Mouse (Mus musculus): ENCODE measurements around the gene Zfp57. TPM values are rescaled to one million over a fixed set of nuclear protein-coding genes. Genes with fewer than 3 reads are reported as not detected.
"Not testable (repeated sequence)": the region's sequence is repeated elsewhere in the genome, so short reads cannot be mapped to it uniquely, and the experiment has no call there.

Gene Zfp57
- polyA plus RNA-seq, 1 experiment from 2014 or later: 135 TPM

DNA sequence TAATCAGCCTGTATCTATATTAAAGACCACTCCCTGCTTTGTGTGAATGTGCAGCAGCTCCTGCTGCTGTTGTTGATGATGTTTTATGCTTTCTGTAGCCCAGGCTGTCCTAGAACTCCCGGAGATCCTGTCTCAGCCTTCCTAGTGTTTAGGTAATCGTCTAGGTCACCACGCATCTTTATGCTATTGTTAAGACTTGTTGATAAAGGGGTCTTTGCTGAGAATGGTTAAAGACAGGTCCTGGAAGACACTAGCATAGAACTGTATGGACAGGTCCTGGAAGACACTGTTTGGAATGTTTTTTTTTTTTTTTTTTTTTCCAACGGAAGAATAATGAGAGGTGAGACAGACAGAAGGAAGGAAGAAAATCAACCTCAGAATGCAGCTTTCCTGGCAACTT lies 2.4 kb downstream of the Zfp57 start:
- DNase-seq (ENCODE audit: low spot score): no peak
- peak overlapping the region; percentile 96 for H3K9ac ChIP-seq (ENCODE audit: low read length)
- H3K9me3 ChIP-seq (ENCODE audit: control insufficient read depth, low read length): no peaks in the 10 kb centered on the region
- H3K4me1 ChIP-seq (ENCODE audit: control insufficient read depth, insufficient read depth, low read length): 0 out of 2 replicates have a peak, but pooled peaks cover 4% of the 10 kb centered on the region
- peak overlapping the region; percentile 79 for H3K4me2 ChIP-seq (ENCODE audit: low read depth)
- no peaks in the 10 kb centered on the region for H3K27me3 ChIP-seq (ENCODE audit: control insufficient read depth, insufficient read depth, low read length)
- no peaks in the 10 kb centered on the region for H3K36me3 ChIP-seq (ENCODE audit: control insufficient read depth, insufficient read depth, low read length)
- no peak overlapping the region for H3K27ac ChIP-seq (ENCODE audit: low read depth, low read length)
- WGBS: 56% methylated on average over 4 of the region's 4 CpGs
- H3K4me3 ChIP-seq (ENCODE audit: low read depth, low read length): peak overlapping the region; percentile 74
- ATAC-seq (ENCODE audit: insufficient read depth, low FRiP score, low TSS enrichment): no peak

DNA sequence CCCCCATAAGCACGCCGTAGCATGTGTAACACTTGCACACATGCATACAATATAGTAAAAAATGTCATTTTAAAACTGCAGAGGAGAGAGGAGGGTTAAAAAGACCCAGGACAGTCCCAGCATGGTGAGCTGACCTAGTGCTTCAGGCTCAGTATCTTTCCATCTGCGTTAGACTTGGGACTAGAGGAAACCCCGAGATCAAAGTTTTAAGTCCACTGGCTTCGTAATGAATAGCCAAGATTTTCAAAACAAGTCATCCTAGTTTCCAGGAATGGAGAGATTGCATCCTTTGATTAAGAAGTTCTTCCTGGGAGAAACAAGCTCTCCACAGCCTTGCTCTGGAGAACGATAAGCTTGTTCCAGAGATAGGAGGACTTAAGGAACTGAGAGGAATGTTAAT lies 7.2 kb downstream of the Zfp57 start:
- Histone ChIP-seq H3K4me3 (ENCODE audit: low read depth, low read length) (no peak overlapping the region), H3K4me1 (ENCODE audit: control insufficient read depth, insufficient read depth, low read length) (0 out of 2 replicates have a peak, but pooled peaks cover 4% of the 10 kb centered on the region), H3K9me3 (ENCODE audit: control insufficient read depth, low read length) (no peaks in the 10 kb centered on the region), H3K4me2 (ENCODE audit: low read depth) (no peak overlapping the region), H3K9ac (ENCODE audit: low read length) (no peak overlapping the region), H3K27me3 (ENCODE audit: control insufficient read depth, insufficient read depth, low read length) (no peaks in the 10 kb centered on the region), H3K27ac (ENCODE audit: low read depth, low read length) (no peak overlapping the region), H3K36me3 (ENCODE audit: control insufficient read depth, insufficient read depth, low read length) (peaks cover 4% of the 10 kb centered on the region)
- 95% methylated on average over 6 of the region's 6 CpGs for WGBS
- ATAC-seq (ENCODE audit: insufficient read depth, low FRiP score, low TSS enrichment) (no peak), DNase-seq (ENCODE audit: low spot score) (no peak)

DNA sequence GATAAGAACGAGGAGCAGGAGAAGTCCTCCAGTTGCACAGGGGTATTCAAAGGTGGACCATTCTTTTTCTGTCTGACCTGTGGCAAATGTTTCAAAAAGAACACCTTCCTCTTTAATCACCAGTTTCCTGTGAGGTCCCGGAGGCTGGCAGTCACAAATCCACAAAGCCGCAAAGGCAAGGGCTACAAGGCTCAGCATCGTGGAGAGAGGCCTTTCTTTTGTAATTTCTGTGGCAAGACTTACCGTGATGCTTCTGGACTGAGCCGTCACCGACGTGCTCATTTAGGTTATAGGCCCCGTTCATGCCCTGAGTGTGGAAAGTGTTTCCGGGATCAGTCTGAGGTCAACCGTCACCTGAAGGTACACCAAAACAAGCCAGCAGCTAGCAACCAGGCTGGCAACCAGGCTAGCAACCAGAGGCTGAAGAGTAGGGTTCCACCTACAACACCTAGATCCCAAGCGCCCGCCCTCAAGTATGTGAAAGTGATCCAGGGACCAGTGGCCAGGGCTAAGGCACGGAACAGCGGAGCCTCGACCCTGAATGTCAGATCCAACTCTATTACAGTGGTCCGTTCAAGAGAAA lies 8.6 kb downstream of the Zfp57 start:
- no peak overlapping the region for H3K4me2 ChIP-seq (ENCODE audit: low read depth)
- DNase-seq (ENCODE audit: low spot score) (no peak), ATAC-seq (ENCODE audit: insufficient read depth, low FRiP score, low TSS enrichment) (no peak)
- no peak overlapping the region for H3K4me3 ChIP-seq (ENCODE audit: low read depth, low read length)
- 95% methylated on average over 17 of the region's 17 CpGs for WGBS
- H3K27ac ChIP-seq (ENCODE audit: low read depth, low read length): no peak overlapping the region
- peaks cover 4% of the 10 kb centered on the region for H3K36me3 ChIP-seq (ENCODE audit: control insufficient read depth, insufficient read depth, low read length)
- no peaks in the 10 kb centered on the region for H3K9me3 ChIP-seq (ENCODE audit: control insufficient read depth, low read length)
- no peaks in the 10 kb centered on the region for H3K4me1 ChIP-seq (ENCODE audit: control insufficient read depth, insufficient read depth, low read length)
- H3K9ac ChIP-seq (ENCODE audit: low read length): no peak overlapping the region
- no peaks in the 10 kb centered on the region for H3K27me3 ChIP-seq (ENCODE audit: control insufficient read depth, insufficient read depth, low read length)

DNA sequence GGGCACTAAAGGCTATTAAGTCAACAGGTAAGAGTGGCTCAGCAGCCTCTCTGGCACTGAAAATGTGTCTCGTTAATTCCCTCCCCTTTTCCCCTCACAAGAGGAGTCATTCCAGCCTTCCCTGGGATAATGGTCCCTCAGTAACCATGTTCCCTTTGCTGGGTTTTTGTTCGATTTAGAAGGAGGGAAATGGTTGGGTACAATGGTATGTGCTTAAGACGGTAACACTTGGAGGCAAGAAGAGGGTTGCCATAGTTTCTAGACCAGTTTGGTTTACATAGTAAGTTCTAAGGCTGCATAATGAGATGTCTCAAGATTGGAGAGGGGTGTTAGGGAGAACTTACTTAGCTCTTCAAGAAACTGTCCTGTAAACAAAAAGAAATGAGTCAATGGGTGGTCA lies 10.8 kb downstream of the Zfp57 start:
- Histone ChIP-seq H3K9me3 (ENCODE audit: control insufficient read depth, low read length) (no peaks in the 10 kb centered on the region), H3K36me3 (ENCODE audit: control insufficient read depth, insufficient read depth, low read length) (peaks cover 4% of the 10 kb centered on the region), H3K4me1 (ENCODE audit: control insufficient read depth, insufficient read depth, low read length) (no peaks in the 10 kb centered on the region), H3K4me3 (ENCODE audit: low read depth, low read length) (no peak overlapping the region), H3K4me2 (ENCODE audit: low read depth) (no peak overlapping the region), H3K9ac (ENCODE audit: low read length) (no peak overlapping the region), H3K27ac (ENCODE audit: low read depth, low read length) (no peak overlapping the region), H3K27me3 (ENCODE audit: control insufficient read depth, insufficient read depth, low read length) (no peaks in the 10 kb centered on the region)
- WGBS: 85% methylated on average over 3 of the region's 3 CpGs
- DNase-seq (ENCODE audit: low spot score) (no peak), ATAC-seq (ENCODE audit: insufficient read depth, low FRiP score, low TSS enrichment) (no peak)

DNA sequence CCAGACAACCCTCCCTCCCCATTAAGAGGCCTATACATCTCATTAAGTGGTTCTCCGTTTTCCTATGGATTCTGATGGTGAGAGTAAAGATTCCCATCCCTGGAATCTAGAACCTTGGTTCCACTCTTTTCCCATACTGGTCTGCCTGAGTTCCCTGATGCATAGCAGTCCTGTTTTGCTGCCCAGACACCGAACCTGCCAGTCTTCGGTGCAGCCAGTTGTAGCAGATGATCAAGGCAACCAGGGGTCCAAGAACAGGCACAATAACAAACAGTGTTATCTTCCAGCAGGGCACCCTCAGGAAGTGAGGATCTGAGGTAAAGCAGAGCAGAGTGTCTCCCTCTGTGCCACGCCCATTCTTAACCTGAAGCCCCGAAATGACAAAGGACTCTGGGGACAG lies 11.2 kb downstream of the Zfp57 start:
- ATAC-seq (ENCODE audit: insufficient read depth, low FRiP score, low TSS enrichment): no peak
- Histone ChIP-seq H3K9ac (ENCODE audit: low read length) (no peak overlapping the region), H3K9me3 (ENCODE audit: control insufficient read depth, low read length) (no peaks in the 10 kb centered on the region), H3K36me3 (ENCODE audit: control insufficient read depth, insufficient read depth, low read length) (peaks cover 4% of the 10 kb centered on the region), H3K4me1 (ENCODE audit: control insufficient read depth, insufficient read depth, low read length) (no peaks in the 10 kb centered on the region), H3K4me3 (ENCODE audit: low read depth, low read length) (no peak overlapping the region), H3K27me3 (ENCODE audit: control insufficient read depth, insufficient read depth, low read length) (no peaks in the 10 kb centered on the region), H3K4me2 (ENCODE audit: low read depth) (no peak overlapping the region), H3K27ac (ENCODE audit: low read depth, low read length) (no peak overlapping the region)
- WGBS: 77% methylated on average over 5 of the region's 5 CpGs
- no peak for DNase-seq (ENCODE audit: low spot score)

DNA sequence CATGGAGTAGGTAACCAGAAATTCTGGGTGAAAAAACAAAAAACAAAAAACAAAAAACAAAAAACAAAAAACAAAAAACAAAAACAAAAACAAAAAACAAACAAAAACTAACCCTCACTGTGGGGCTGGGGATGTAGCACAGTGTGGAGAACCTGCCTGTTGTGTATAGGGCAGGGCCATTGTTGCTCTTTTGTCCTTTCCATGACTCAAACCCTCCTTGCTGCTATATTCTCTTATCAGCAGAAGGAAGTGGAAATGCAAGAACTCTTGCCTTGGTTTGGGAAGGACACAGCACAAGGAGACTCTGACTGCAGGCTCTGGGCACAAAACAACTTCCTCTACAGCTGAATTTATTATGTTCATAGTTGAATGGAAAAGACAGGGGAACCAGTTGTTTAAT lies 15.4 kb downstream of the Zfp57 start:
- H3K9ac ChIP-seq (ENCODE audit: low read length): no peak overlapping the region
- ATAC-seq (ENCODE audit: insufficient read depth, low FRiP score, low TSS enrichment) (no peak), DNase-seq (ENCODE audit: low spot score) (no peak)
- H3K9me3 ChIP-seq (ENCODE audit: control insufficient read depth, low read length): no peaks in the 10 kb centered on the region
- no peak overlapping the region for H3K27ac ChIP-seq (ENCODE audit: low read depth, low read length)
- H3K27me3 ChIP-seq (ENCODE audit: control insufficient read depth, insufficient read depth, low read length): no peaks in the 10 kb centered on the region
- no peaks in the 10 kb centered on the region for H3K4me1 ChIP-seq (ENCODE audit: control insufficient read depth, insufficient read depth, low read length)
- no peak overlapping the region for H3K4me2 ChIP-seq (ENCODE audit: low read depth)
- no peaks in the 10 kb centered on the region for H3K36me3 ChIP-seq (ENCODE audit: control insufficient read depth, insufficient read depth, low read length)
- no peak overlapping the region for H3K4me3 ChIP-seq (ENCODE audit: low read depth, low read length)

DNA sequence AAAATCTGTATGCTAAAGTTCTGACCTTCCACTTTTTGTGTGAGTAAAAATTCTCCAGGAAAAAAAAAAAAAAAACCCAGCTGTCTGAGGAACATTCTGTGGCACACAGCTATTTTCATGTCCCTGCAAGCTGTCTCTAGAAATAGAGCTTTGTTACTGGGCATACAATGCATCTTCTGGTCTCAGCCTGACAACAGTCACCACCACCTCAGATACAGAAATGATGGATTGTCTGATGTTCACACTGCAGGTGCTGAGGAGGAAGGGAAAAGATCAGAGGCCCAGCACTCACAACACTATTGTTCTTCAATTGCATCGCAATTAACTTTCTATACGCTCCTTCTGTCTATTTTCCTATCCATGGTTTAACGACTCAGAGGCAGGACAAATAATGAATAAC lies 17.4 kb downstream of the Zfp57 start:
- no peaks in the 10 kb centered on the region for H3K4me1 ChIP-seq (ENCODE audit: control insufficient read depth, insufficient read depth, low read length)
- ATAC-seq (ENCODE audit: insufficient read depth, low FRiP score, low TSS enrichment) (no peak), DNase-seq (ENCODE audit: low spot score) (no peak)
- H3K9ac ChIP-seq (ENCODE audit: low read length): no peak overlapping the region
- H3K4me2 ChIP-seq (ENCODE audit: low read depth): no peak overlapping the region
- H3K4me3 ChIP-seq (ENCODE audit: low read depth, low read length): no peak overlapping the region
- H3K27ac ChIP-seq (ENCODE audit: low read depth, low read length): no peak overlapping the region
- H3K9me3 ChIP-seq (ENCODE audit: control insufficient read depth, low read length): no peaks in the 10 kb centered on the region
- 60% methylated on average over 3 of the region's 3 CpGs for WGBS
- H3K27me3 ChIP-seq (ENCODE audit: control insufficient read depth, insufficient read depth, low read length): no peaks in the 10 kb centered on the region
- no peaks in the 10 kb centered on the region for H3K36me3 ChIP-seq (ENCODE audit: control insufficient read depth, insufficient read depth, low read length)

DNA sequence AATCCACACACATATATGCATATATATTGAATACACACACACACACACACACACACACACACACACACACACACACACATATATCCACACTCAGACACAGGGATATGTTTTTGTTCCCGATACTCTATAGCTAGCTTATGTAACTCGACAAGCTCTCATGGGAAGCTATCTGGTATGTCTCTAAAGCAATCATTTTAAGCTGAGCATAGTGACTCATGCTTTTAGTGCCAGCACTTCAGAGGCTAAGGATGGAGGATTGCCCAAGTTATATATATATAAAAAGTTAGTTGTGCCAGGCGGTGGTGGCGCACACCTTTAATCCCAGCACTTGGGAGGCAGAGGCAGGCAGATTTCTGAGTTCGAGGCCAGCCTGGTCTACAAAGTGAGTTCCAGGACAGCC lies 18.3 kb downstream of the Zfp57 start:
- H3K4me3 ChIP-seq (ENCODE audit: low read depth, low read length); H3K9me3 ChIP-seq (ENCODE audit: control insufficient read depth, low read length); H3K4me2 ChIP-seq (ENCODE audit: low read depth); H3K27me3 ChIP-seq (ENCODE audit: control insufficient read depth, insufficient read depth, low read length); DNase-seq (ENCODE audit: low spot score); H3K4me1 ChIP-seq (ENCODE audit: control insufficient read depth, insufficient read depth, low read length); H3K36me3 ChIP-seq (ENCODE audit: control insufficient read depth, insufficient read depth, low read length); H3K9ac ChIP-seq (ENCODE audit: low read length); ATAC-seq (ENCODE audit: insufficient read depth, low FRiP score, low TSS enrichment); H3K27ac ChIP-seq (ENCODE audit: low read depth, low read length): not testable (repeated sequence)
- WGBS: 92% methylated on average over 5 of the region's 5 CpGs

DNA sequence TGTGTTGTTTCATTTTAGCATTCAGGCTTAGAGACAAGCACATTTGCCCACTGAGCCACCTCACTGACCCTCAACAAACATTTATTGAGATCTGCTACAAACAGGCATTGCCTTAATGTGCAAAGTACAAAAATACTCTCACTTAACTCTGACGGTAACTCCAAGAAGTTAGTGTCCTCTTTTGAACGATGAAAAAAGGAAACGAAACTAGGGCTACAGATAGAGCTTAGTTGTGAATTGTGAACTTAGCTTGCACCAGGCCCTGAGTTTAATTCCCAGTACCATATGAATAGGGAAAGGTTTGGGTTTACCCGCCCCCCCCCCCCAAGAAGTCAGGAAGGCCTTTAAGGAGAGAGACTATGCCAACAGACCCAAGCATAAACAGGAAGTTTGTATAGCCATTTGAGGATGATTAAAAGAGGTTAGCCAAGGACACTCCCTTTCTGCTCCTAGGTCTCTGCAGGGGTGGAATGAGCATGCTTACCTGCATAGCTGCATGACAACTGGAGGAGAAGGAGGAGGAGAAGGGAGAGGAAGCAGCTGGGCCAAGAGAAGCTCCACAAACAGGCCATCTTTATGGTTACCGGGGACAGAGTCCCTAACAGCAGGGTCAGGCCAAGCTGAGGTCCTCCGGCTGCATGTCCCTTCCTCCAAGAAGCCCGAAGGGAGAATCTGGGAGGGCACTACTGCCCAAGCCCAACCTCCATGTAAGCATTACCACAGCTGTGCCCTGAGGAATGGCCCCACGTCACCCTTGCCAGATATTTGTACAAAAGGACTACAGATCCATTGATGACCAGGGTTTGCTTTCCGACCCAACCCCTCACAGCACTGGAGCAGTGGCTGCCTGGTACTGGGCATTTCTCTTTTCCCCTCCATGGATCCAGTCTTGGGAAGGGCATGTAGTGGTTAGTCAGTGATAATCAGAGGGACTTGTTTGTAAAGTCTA lies 21.9 kb downstream of the Zfp57 start, which contains the start of gene Mog:
Gene Mog, minus strand, starts transcription at position 771 of the 949 bp plus-strand sequence.
- H3K4me3 ChIP-seq (ENCODE audit: low read depth, low read length): no peak within 1 kb of the TSS
- H3K9ac ChIP-seq (ENCODE audit: low read length): no peak within 1 kb of the TSS
- no peak for DNase-seq (ENCODE audit: low spot score)
- no peaks in the 10 kb centered on the region for H3K27me3 ChIP-seq (ENCODE audit: control insufficient read depth, insufficient read depth, low read length)
- no peaks in the 10 kb centered on the region for H3K9me3 ChIP-seq (ENCODE audit: control insufficient read depth, low read length)
- H3K27ac ChIP-seq (ENCODE audit: low read depth, low read length): no peak within 1 kb of the TSS
- no peaks in the 10 kb centered on the region for H3K4me1 ChIP-seq (ENCODE audit: control insufficient read depth, insufficient read depth, low read length)
- no peaks in the 10 kb centered on the region for H3K36me3 ChIP-seq (ENCODE audit: control insufficient read depth, insufficient read depth, low read length)
- H3K4me2 ChIP-seq (ENCODE audit: low read depth): no peak within 1 kb of the TSS
- 69% methylated on average over 9 of the region's 9 CpGs for WGBS
- no peak for ATAC-seq (ENCODE audit: insufficient read depth, low FRiP score, low TSS enrichment)

Data from neural tube, embryonic 11.5 days (tissue).